Mouse (Mus musculus) neutrophil, adult 5-6 weeks (primary cell): ENCODE results near the gene Emsy. TPM values are rescaled to one million over a fixed set of nuclear protein-coding genes. Genes with fewer than 3 reads are reported as not detected.

Source experiments
- ATAC-seq: fragments of 151-379, 151-347 bp; 2 replicates; pipeline ENCODE4 v1.8.0; 2017; ENCODE audit warnings: mild to moderate bottlenecking, moderate TSS enrichment; ENCODE audit not compliant: insufficient number of reproducible peaks, poor library complexity, low FRiP score, severe bottlenecking; ENCODE audit errors: extremely low read depth
- total RNA-seq: library from RNA; stranded (forward); fragments of 200-1000 nt; gene quantifications from 2 replicates; pipeline ENCODE4 v1.2.3, GENCODE M21; 2017

Emsy gene
- total RNA-seq, 1 experiment from 2014 or later = 95.3 TPM

DNA sequence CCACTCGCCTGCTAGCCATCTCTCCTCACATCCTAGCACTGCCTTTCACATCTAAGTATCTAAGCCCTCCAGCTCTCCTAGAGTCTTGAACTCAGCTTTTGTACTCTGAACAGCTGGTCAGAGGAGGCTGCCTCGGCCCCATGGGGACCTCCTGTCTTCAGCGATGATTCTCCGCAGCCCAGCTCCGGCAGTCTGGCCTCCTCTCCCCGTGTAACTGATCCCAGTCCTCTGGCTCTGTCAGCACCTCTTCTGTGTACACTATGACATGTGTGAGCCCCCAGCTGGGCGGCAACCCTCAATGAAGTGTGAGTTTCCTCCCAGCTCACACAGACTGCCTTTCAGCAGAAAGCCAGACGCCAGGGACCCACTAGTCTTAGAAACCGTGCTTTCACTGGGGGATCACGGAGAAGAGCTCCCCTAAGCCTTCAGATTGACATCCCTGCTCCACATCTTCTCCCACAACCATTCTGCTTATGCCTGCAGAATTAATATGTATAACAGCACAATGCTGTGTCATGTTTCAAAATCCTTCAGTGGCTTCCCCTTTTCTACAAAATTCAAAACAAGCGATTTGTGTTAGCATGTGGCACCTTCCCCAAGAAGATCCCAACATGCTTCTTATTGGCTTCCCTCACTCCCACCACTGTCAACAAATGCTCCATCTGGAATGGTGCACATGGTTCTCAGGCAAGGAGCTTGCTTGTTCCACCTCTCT is 15.8 kb upstream of the Emsy start:
- ATAC-seq = no peak

DNA sequence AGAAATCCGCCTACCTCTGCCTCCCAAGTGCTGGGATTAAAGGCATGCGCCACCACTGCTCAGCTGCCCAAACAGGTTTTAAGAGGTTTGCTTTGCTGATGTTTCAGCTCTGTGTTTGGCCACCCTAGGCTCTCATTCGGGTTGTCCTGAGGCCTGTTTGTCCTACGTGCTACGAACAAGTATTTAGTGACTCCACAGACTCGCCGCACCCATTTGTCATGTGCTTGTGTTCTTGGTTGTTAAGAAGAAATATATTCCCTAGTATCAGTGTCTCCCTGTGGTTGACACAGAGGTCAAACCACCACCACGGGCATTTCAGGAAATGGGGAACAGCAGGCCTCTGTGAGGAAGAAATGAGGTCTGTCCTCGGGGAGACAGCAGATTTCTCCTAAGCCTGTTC is 14.8 kb upstream of the Emsy start:
- no peak for ATAC-seq

DNA sequence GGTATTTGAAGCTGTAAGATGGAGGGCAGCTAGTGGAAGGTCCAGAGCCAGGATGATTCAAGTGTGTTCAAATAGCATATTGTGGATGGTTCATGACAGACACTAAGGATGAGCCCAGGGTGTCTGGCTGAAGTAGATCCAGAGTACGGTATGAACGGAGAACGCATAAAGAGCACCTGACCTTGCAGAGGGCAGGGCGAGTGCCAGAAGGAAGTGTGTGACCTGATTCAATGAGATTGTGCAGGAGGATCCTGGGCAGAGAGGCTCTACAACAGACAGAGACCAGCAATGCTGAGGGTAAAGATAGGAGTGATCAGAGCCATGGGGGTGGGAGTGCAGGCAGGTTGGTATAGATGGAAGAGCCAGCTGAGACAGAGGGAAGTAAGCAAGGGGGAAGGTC is 14.2 kb upstream of the Emsy start:
- no peak for ATAC-seq

DNA sequence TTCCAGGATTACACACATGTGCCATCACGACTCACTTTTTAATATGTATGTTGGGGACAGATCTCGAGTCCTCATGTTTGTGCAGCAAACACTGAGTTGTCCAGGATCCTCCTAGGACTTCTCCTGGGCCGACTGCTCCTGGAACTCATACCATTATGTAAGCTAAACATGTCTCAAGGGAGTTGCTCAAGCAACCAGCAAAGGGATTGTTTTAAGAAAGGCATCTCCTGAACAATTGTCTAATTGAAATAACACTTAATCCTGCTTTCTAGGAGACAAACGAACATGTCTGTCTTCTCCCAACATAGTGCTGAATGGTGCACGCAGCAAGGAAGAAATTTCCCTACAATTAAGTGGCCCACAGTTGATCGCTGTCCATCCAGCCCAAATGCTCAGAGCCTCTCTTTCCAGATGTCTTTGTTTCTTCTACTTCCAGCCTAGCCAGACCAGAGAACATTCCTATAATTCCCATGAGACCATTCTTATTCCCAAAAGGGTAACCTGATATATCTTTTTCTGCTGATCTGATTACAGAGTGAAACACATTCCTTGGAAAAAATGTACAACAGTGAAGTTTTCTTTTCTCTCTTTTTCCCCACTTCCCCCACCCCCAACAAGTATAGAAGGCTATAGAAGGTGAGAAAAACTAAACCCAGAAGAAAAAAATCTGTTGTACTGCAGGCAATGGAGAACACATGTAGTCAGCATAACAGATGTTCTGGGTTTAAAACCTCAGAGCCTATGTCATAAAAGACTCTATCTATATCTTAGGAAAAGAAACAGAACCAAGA is 11.6 kb upstream of the Emsy start:
- ATAC-seq = no peak

DNA sequence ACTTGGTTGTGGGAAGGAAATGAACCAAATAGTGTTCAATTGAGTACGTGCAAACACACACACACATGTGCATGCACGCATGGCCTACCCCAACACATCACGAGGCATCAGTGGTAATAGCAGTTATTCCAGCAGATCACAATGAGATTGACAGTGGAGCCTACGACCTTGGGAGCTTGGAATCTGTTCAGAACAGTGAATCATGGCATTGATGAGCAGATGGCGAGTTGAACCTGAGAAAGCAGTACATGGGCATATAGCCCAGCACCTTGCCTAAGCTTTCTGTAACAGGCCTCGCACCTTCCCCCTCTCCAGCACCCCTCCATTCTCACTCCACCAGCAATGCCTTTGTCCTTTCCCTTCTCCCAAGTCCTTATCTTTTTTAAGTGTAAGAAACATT is 9.1 kb upstream of the Emsy start:
- ATAC-seq = no peak

DNA sequence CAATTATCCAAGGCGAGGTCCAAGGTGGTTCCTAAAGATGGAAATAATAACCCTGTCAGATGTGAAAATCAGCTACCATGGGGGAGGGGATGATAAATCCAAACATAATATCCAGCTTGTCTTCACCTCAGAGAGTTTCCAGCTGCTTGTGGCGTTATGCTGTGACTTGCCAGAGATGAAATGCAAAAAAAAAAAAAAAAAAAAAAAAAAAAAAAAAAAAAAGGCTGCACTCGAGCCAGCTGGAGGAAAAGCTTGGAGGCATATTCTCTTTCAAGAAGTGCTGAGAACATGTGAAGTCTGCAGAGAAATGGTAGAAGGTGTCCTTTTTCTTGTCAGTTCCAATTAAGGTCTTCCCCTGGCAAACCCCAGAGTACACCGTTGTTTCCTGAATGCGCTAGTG is 8.6 kb upstream of the Emsy start:
- no peak for ATAC-seq

DNA sequence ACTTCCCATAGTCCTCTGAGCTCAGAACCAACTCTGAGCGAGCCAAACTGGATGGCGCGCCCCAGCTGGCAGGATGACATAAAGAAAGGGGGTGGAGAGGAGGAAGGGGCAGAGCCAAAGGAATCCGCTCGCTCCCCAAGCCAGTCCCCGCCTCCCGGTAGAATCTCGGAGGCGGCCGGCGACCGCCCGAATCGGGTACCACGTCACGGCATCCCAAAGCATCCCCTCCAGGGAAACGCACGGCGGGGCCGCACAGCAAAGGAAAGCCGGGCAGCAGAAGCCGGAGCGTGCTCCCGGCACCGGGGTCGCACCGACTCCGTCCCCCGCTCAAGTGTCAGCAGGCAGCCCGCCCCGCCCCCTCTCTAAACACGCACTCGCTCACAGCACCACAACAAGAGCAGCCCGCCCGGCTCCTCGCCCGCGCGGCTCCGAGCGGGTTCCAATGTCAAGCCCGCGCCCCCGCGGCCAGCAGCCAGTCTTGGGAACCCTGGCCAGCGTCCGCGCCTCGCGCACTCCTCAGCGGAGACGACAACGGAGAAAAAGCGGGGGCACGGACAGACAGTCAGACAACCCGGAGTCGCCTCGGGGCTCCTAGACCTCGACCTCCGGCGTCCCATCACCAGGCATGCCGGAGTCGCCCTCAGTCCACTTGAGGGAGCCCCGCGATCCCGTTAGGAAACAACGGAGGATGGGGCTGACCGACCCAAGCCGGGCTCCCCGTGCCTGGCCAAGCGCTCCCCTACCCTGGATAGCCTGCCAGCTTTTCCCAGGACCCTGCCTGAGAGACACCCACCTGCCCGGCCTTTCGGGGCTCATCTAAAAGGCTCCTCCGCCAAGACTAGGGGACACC is 677 bp downstream of the Emsy start:
- ATAC-seq = peak; percentile 49; the same call in 1 of the 2 replicates

DNA sequence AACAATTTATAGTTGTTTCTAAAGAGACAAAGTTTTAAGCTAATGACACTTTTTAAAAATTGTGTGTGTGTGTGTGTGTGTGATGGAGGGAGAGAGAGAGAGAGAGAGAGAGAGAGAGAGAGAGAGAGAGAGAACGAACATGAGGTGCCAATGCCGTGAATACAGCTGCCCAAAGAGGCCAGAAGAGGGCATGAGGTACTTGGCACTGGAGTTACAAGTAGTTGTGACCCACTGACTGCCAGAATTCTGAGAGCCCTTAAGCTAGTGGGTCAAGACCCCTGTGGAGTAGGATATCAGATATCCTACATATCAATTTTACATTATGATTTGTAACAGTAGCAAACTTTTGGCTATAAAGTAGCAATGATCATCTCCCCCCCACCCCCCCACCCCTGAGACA is 4.9 kb downstream of the Emsy start:
- ATAC-seq = no peak

DNA sequence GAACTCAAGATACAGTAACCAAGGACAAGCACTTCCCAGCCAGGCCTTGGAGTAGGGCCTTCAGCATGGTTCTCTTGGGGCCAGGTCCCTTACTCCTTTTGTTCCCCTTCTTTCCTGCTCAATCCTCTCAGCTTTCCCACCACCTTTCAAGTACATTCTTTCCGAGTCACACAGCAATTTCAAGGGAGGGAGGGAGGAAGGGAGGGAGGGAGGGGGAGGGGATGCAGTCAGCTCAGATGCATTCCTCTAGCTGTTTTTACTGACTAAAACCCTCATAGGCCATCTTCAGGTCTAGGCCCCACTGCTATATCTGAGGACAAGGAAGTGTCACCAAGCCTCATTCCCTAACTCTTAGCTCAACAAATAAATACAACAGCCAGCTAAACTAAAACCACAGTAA is 12.3 kb downstream of the Emsy start:
- no peak for ATAC-seq

DNA sequence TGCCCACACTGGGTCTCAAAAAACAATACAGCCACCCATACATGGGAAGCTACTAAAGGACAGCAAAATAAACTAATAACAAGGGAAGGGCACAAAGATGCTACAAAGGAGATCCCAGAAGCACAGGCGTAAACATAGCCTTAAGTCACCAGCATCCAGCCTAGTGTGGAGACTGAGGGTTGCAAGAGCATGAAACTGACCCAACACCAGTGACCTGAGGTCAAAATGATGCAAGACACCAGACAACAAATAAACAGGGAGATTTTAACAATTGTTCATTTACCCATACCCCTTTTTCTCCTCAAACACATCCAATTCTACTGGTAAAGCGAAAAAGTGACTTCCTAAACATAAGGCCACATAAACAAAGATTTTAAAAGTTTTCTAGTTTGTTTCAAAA is 20.0 kb downstream of the Emsy start:
- no peak for ATAC-seq

DNA sequence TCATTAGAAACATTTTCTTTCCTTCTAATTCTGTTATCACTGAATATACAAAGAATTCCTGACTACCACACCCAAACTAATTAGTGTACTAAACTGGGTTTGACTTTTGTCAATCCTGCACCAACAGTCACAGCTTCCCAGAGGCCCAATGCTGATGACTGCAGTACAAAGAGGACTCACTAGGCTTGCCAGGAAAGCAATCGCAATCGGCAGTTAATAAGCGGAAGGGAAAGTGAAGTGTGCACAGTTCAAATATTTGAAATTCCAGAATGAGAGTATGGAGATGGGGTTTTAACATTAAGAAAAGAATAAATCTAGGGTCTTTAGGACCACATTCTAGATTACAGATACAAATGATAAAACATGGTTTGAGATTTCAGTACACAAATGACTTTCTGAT is 23.6 kb downstream of the Emsy start:
- no peak for ATAC-seq

DNA sequence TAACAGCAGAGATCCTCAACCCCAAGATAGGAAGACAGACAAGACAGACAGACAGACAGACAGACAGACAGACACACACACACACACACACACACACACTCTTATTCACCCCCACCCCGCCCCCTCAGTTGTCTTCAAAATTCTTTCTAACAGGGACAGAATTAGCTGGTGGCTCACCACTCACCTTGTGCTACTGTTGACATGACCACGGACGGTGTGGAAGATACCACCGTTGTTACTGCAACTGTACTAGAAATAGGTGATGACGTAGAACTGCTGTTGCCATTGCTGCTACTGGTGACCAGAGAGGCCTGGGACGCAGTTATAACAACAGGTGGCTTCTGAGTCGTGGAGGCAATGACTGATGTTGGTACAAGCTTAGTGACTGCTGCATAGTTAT is 26.6 kb downstream of the Emsy start:
- ATAC-seq = no peak

DNA sequence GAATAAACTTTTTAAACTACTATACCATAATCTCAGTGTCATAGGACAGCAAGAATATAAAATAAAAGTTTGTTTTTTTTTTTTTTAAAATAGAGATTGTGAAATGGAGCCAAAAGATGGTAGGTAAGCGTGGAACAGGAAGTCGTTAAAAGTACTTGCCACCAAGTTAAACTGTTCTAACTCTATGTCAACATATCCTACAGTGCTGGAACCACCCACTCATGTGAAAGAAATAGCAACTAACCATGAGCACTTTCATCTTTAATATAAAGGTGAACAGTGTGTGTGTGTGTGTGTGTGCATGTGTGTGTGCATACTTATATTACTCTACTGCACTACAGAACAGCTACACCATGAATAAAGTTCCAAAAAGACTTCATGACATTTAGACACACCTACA is 38.8 kb downstream of the Emsy start:
- no peak for ATAC-seq

DNA sequence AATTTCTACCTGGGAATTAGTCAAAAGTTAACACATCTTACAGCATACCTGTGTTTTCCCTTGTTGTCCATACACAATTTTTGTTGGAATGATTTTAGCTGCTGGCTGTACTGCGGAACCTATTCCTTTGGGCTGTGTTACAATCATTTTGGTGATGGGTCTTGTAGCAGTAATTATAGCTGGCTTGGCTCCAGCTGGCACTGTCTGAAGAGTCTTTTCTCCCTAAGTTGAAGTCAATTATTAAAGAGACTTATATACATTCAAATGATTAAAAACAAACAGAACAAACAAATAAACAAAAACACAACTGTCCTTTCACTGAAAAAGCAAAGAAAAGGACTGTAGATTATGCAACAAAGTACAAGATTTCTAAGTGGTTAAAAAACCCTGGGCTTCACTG is 43.6 kb downstream of the Emsy start:
- no peak for ATAC-seq

DNA sequence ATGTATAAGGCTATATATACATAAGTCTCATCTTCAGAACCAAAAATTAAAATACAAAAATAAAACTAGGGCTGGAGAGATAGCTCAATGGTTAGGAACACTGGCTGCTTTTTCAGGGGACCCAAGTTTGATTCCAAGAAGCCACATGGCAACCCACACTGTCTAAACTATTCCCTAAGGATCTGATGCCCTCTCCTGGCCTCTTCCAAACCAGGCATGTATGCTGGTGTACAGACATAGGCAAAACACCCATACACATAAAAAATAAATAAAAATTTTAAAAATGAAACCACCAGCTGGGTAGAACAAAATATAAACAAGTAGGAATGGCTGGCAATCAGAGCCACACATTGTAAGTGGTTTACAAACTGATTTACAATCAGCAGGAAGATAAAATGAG is 48.1 kb downstream of the Emsy start:
- ATAC-seq = no peak

DNA sequence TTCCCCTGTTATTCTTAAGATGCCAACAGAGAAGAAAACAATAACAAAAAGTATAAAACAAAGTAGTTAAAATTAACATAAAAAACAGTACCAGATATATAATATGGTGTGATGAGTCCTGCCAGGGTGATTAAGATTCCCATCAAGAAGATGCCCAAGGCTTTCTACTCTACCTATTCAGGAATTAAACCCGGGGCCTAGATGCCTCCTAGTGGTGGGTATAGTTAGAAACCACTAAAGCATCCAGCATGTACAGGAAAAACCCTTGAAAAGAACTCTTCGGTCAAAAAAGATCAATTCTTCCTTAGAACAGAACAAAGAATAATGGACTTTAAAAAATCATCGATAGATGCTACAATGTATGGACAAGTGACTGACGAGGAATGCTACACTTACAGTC is 49.4 kb downstream of the Emsy start:
- ATAC-seq = no peak

DNA sequence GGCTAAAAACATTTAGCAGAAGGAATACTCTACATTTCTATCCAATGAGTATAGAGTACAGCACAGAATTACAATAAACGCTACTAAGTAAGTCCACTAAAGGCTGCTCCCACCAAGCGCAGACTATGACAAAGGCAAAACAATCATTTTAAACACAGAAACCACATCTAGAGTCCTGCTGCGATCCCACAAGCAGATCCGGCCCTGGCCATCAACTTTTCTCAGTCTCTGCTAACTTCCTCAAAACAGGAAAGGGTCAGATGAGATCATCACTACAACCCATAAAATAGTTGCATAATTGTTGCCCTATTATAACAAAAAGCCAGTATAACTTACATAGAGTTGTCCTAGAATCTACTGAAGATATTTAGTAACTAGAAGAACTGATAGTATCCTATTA is 54.9 kb downstream of the Emsy start:
- no peak for ATAC-seq

DNA sequence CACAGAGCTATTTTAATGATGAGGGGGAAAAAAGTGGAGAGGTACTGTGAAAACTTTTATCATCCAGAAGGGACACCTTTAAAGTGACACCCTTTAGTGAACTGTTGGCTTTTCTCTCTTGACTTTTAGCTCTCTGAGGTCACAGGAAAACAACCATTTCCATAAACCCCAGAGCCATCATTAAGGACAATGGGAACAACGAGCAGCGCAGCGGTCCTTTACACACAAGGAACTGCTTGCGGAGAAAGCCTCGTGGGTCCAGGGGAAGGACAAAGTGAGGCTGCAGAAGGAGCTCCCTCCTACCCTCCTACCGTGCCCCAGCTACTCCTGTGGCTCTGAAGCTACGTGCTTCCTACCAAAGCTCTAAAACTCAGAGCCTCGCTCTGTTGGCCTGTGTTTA is 59.2 kb downstream of the Emsy start:
- ATAC-seq = no peak

DNA sequence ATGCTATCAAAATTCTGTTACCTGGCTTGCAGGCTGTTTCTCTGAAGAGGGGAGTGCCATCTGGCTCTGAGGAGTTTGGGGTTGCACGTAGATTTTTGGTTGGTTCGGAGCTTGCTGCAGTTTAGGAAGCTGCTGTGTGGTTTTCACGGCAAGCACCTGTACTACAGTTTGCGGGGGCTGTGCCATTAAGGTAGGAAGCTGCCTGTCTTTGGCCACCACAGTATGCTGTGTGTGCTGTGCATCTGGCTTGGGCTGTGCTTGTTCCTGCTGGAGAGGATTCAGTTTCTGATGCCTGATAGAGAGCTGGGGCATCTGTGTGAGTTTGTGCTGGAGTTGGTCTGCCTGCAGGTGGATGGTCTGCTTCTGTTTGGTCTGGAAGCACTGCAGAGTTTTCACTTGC is 61.9 kb downstream of the Emsy start:
- no peak for ATAC-seq

DNA sequence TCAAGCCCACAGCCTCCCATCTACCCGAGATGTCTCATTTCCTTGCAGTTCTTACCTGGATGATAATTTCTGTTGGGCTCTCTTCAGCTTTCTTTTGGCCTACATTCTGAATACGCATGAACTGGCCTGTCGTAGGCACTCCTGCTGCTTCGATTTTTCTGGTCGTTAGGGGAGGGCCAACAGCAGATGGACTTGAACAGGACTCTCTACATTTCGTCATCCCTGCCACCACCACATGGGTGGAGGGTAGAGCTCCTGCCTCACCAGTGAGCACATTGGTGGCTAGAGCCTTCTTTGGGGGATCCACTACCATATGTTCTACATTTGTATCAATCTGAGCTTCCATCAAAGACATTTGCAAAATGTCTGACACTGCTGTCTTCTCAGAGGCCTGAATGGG is 63.3 kb downstream of the Emsy start:
- ATAC-seq = no peak
